Mouse (Mus musculus): ENCODE results near the gene Rell1.
"Not testable (repeated sequence)": the region's sequence is repeated elsewhere in the genome, so short reads cannot be mapped to it uniquely, and the experiment has no call there.

Gene Rell1

GRCm38 (mm10) chr5:63897820-63898110 is 70.9 kb downstream of the Rell1 start:
- DNase-seq (ENCODE audit: low spot score in 2 of 2): no peak

GRCm38 (mm10) chr5:63897001-63897819 is 71.5 kb downstream of the Rell1 start:
- not testable (repeated sequence) for DNase-seq (ENCODE audit: low spot score in 2 of 2)

- DNase-seq (ENCODE audit: low spot score in 2 of 2): no peak
These were observed 76.8 kb downstream of the Rell1 start for GRCm38 (mm10) chr5:63891912-63892311.

- no peak for DNase-seq (ENCODE audit: low spot score in 2 of 2)
These were observed 77.5 kb downstream of the Rell1 start for GRCm38 (mm10) chr5:63891241-63891640.

DNA sequence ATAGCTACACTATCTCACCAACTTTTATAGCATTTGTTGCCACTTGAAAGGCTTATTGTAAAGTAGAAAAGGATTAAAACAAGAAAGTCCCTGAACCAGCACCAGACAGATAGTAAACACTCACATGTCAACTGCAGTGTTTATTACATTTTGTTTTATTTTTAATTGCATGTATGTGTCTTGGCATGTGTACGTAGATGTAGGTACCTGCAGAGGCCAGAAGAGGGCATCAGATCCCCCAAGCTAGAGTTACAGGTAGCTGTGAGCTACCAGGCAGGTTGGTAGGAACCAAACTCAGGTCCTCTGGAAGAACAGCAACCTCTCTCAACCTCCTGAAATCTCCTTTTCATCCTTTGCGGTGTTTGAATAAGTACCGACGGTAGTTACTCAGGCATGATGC is 81.6 kb downstream of the Rell1 start:
- no peak for DNase-seq (ENCODE audit: low spot score in 2 of 2)

DNA sequence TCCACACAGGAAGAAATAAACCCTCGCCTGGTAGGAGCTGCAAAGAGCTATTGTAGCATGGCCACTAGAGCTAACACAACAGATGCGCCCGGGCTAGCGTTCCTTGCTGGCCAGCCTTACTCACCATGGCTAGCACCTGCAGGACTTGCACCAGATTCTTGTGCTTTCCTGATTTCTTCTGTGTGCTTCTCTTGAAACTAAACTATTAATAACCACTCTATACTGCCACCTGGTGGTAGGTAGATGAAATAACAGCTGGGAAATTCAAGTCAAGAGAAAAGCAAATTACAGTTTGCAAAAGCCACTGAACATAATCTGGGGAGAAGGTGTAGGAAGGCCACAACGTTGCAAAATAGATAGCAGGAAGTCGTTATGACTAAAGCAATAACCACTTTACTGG is 82.0 kb downstream of the Rell1 start:
- DNase-seq (ENCODE audit: low spot score in 2 of 2): peak; percentile 21 to 31

- DNase-seq (ENCODE audit: low spot score in 2 of 2): no peak
These were observed 82.4 kb downstream of the Rell1 start for GRCm38 (mm10) chr5:63886292-63886691.

GRCm38 (mm10) chr5:63879026-63879425 is 89.7 kb downstream of the Rell1 start:
- no peak for DNase-seq (ENCODE audit: low spot score in 2 of 2)

GRCm38 (mm10) chr5:63876081-63876480 is 92.6 kb downstream of the Rell1 start:
- no peak for DNase-seq (ENCODE audit: low spot score in 2 of 2)

DNA sequence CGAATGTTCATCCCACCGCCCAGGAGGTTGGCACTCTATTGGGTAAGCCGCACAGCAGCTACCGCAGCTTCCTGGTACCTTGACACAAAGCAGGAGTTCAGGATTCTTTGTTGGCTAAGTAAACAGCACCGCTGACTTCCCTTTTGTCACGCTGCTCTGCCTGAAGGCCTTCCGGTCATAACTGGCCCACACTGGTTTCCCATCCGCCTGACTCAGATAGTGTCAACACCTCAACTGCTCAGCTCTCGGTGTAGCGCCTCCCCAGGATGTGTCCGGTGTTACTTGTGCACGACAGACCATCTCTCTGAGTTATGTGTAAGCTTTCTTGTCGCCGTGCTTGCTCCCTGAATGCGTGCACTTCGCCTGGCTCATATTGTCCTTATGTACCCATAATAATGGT is 93.8 kb downstream of the Rell1 start:
- DNase-seq (ENCODE audit: low spot score in 2 of 2): no peak

DNA sequence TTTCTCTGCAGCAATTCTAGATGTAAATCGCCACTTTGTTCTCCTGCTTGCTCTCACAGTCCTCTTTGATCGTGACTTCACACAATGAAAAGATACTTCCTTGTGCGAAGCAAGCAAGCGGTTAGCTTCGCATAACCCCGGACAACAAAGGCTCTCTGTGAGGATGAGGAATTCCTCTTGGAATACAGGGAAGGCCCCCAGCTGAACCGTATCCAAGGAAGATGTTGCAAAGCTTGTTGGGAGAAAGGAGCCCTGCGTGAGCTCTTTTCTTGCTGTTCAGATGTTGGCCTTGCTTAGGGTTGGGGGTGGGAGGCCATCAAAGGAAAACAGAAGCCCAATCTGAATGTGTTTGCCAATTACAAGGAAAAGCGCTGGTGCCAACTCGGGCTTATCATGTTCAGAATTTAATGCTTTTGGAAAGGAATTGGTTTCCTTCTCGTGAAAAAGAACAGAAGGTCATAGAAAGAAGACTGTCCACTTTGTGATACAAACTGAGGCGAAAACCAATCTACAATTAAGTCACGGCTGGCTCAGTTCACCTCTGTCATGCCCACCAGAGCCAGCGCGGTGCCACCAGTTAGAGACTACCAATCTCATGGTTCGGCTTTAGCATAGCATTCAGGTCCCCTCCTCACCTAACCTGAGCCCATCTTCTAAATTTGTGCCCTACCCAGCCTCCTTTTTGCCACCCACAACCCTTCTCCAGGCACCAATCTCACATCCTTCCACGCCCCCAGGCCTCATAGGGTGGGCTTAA is 96.3 kb downstream of the Rell1 start:
- peak in 1 of 2 experiments; percentile 20 for DNase-seq (ENCODE audit: low spot score in 2 of 2)

- no peak for DNase-seq (ENCODE audit: low spot score in 2 of 2)
These were observed 101.3 kb downstream of the Rell1 start for GRCm38 (mm10) chr5:63867421-63867820.

GRCm38 (mm10) chr5:63858901-63859300 is 109.8 kb downstream of the Rell1 start:
- DNase-seq (ENCODE audit: low spot score in 2 of 2): no peak

Measured in right cerebral cortex, adult 2 months (tissue).